Mouse (Mus musculus): ENCODE results near the gene Hyls1.

DNA sequence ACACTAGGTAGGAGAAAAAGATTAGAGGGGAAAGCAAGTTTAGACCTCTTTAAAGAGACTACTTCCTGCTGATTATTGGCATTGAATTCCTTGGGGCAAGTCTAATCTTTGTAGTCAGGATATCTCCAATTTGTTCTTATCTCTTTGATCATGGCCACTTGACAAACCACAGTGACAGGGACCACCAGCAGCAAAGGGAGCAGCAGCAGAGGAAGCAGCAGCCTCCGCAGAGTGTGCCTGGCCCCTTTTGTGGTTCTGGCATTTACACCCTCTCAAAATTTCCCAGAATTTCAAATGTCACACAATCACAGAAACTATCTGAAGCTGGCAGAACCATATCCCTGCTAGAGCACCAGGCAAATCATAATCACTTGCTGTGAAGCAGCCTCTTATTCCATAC, 17.5 kb upstream of the Hyls1 start:
- TF ChIP-seq CTCF (IDR thresholded peaks at IDR 0.05; ENCODE audit: insufficient read depth, low read depth, low read length): no peak
- TF ChIP-seq POLR2A (IDR thresholded peaks at IDR 0.05; ENCODE audit: insufficient read depth, low read depth, low read length): no peak
